Mouse (Mus musculus) monocyte, adult 5-6 weeks (primary cell): ENCODE data around the gene Plvap. TPM values are rescaled to one million over a fixed set of nuclear protein-coding genes. Genes with fewer than 3 reads are reported as not detected.

Experiments
- ATAC-seq: fragments of 153-309, 156-312 bp; replicated peaks from 2 replicates; pipeline ENCODE4 v1.8.0; 2017; ENCODE audit warnings: mild to moderate bottlenecking; ENCODE audit not compliant: low TSS enrichment, insufficient number of reproducible peaks, severe bottlenecking, poor library complexity, low FRiP score
- total RNA-seq: library from RNA; stranded (forward); fragments of 200-1000, 200-491, 200-594 nt; gene quantifications from 3 replicates; pipeline ENCODE4 v1.2.3, GENCODE M21; 2017

The Plvap gene
- total RNA-seq, 1 experiment from 2014 or later: not detected

- ATAC-seq: no peak
Measured at GRCm38 (mm10) chr8:71472601-71473386, 38.8 kb downstream of the Plvap start.

- no peak for ATAC-seq
Measured at GRCm38 (mm10) chr8:71471861-71472260, 39.7 kb downstream of the Plvap start.

- no peak for ATAC-seq
Measured at GRCm38 (mm10) chr8:71470913-71471255, 40.7 kb downstream of the Plvap start.

- no peak for ATAC-seq
Measured at GRCm38 (mm10) chr8:71470146-71470912, 41.2 kb downstream of the Plvap start.

GRCm38 (mm10) chr8:71469411-71469810 is 42.1 kb downstream of the Plvap start:
- ATAC-seq: no peak

- peak; percentile 75 for ATAC-seq
Measured at GRCm38 (mm10) chr8:71468916-71469315, 42.6 kb downstream of the Plvap start, which contains the start of gene Dda1. Dda1 (plus strand) TSS chr8:71469199.

- no peak for ATAC-seq
Measured at GRCm38 (mm10) chr8:71468001-71468400, 43.6 kb downstream of the Plvap start.

- no peak for ATAC-seq
Measured at GRCm38 (mm10) chr8:71467201-71467600, 44.4 kb downstream of the Plvap start.

- no peak for ATAC-seq
Measured at GRCm38 (mm10) chr8:71466198-71466597, 45.4 kb downstream of the Plvap start.

- ATAC-seq: no peak
Measured at GRCm38 (mm10) chr8:71465733-71466132, 45.8 kb downstream of the Plvap start.

- peak; percentile 84 for ATAC-seq
Measured at GRCm38 (mm10) chr8:71464513-71465500, 46.7 kb downstream of the Plvap start, which contains the start of gene Mrpl34. Mrpl34 (plus strand) TSS chr8:71464959.

- peak; percentile 73 for ATAC-seq
Measured at GRCm38 (mm10) chr8:71463188-71464033, 48.1 kb downstream of the Plvap start, which contains the start of gene Abhd8. Abhd8 (minus strand) TSS chr8:71463655.

- ATAC-seq: no peak
Measured at GRCm38 (mm10) chr8:71462786-71463185, 48.8 kb downstream of the Plvap start.

- no peak for ATAC-seq
Measured at GRCm38 (mm10) chr8:71462191-71462590, 49.4 kb downstream of the Plvap start.

- ATAC-seq: no peak
Measured at GRCm38 (mm10) chr8:71461152-71461840, 50.3 kb downstream of the Plvap start.

GRCm38 (mm10) chr8:71460716-71461115 is 50.8 kb downstream of the Plvap start:
- no peak for ATAC-seq

GRCm38 (mm10) chr8:71457659-71458270 is 53.8 kb downstream of the Plvap start:
- no peak for ATAC-seq
